Mouse (Mus musculus) kidney, adult 2 months (tissue): ENCODE data around the gene Cyp3a57.

Experiments
- CTCF ChIP-seq: fragments of 200-500 bp; conservative IDR thresholded peaks from 2 replicates; pipeline ENCODE4 v1.5.1; 2011; ENCODE audit warnings: low read depth, mild to moderate bottlenecking, control low read depth, low read length, moderate library complexity, mixed read lengths; ENCODE audit not compliant: insufficient read depth, insufficient read length
- POLR2A ChIP-seq: fragments of 200-500 bp; IDR thresholded peaks from one replicate; pipeline ENCODE4 v1.6.1; 2011; ENCODE audit warnings: low read depth, low read length, control low read depth

- TF ChIP-seq POLR2A (no peak), CTCF (no peak)
These were observed 42.7 kb upstream of the Cyp3a57 start for GRCm38 (mm10) chr5:145302424-145302823.
